Mouse (Mus musculus): Measurements from ENCODE around the gene S100a3.
A peak's percentile ranks its signal among the peaks of the same experiment; 100 is the strongest.

Gene S100a3

GRCm38 (mm10) chr3:90540904-90541303, 19.5 kb upstream of the S100a3 start:
- TF ChIP-seq NANOG (IDR thresholded peaks at IDR 0.05; ENCODE audit: borderline replicate concordance, low read length) (no peak), CTCF (conservative IDR thresholded peaks at IDR 0.05; ENCODE audit: low read length) (no peak), POU5F1 (IDR thresholded peaks at IDR 0.05; ENCODE audit: borderline replicate concordance, low read length) (no peak)
- peaks cover 33% of the 10 kb centered on the region for H3K27me3 ChIP-seq (ENCODE audit: insufficient read depth, low read length)
- peak overlapping the region; percentile 53 for H3K4me3 ChIP-seq (replicated peaks; ENCODE audit: low read length)
- H3K4me1 ChIP-seq (replicated peaks; ENCODE audit: low read depth, low read length), result peaks cover 57% of the 10 kb centered on the region
- H3K36me3 ChIP-seq (ENCODE audit: insufficient read depth, low read length), result no peaks in the 10 kb centered on the region
- H3K9me3 ChIP-seq (ENCODE audit: low read length), result no peaks in the 10 kb centered on the region

GRCm38 (mm10) chr3:90549676-90550420, 10.5 kb upstream of the S100a3 start:
- no peaks in the 10 kb centered on the region for H3K36me3 ChIP-seq (ENCODE audit: insufficient read depth, low read length)
- peaks cover 8% of the 10 kb centered on the region; the same call in 1 of the 2 replicates for H3K4me1 ChIP-seq (replicated peaks; ENCODE audit: low read depth, low read length)
- TF ChIP-seq POU5F1 (IDR thresholded peaks at IDR 0.05; ENCODE audit: borderline replicate concordance, low read length) (no peak), CTCF (conservative IDR thresholded peaks at IDR 0.05; ENCODE audit: low read length) (no peak), NANOG (IDR thresholded peaks at IDR 0.05; ENCODE audit: borderline replicate concordance, low read length) (no peak)
- H3K4me3 ChIP-seq (replicated peaks; ENCODE audit: low read length), result no peak overlapping the region
- no peaks in the 10 kb centered on the region for H3K9me3 ChIP-seq (ENCODE audit: low read length)
- peaks cover 2% of the 10 kb centered on the region; the same call in 1 of the 2 replicates for H3K27me3 ChIP-seq (ENCODE audit: insufficient read depth, low read length)

GRCm38 (mm10) chr3:90550421-90550790, 10.0 kb upstream of the S100a3 start:
- TF ChIP-seq CTCF (conservative IDR thresholded peaks at IDR 0.05; ENCODE audit: low read length), result no peak
- no peak for TF ChIP-seq NANOG (IDR thresholded peaks at IDR 0.05; ENCODE audit: borderline replicate concordance, low read length)
- TF ChIP-seq POU5F1 (IDR thresholded peaks at IDR 0.05; ENCODE audit: borderline replicate concordance, low read length), result no peak
- H3K4me1 ChIP-seq (replicated peaks; ENCODE audit: low read depth, low read length), result peaks cover 8% of the 10 kb centered on the region; the same call in 1 of the 2 replicates
- H3K9me3 ChIP-seq (ENCODE audit: low read length), result no peaks in the 10 kb centered on the region
- H3K36me3 ChIP-seq (ENCODE audit: insufficient read depth, low read length), result no peaks in the 10 kb centered on the region
- H3K27me3 ChIP-seq (ENCODE audit: insufficient read depth, low read length), result no peaks in the 10 kb centered on the region
- H3K4me3 ChIP-seq (replicated peaks; ENCODE audit: low read length), result no peak overlapping the region

GRCm38 (mm10) chr3:90552231-90552630, 8.1 kb upstream of the S100a3 start:
- Histone ChIP-seq H3K27me3 (ENCODE audit: insufficient read depth, low read length) (no peaks in the 10 kb centered on the region), H3K36me3 (ENCODE audit: insufficient read depth, low read length) (no peaks in the 10 kb centered on the region), H3K4me3 (replicated peaks; ENCODE audit: low read length) (no peak overlapping the region), H3K9me3 (ENCODE audit: low read length) (no peaks in the 10 kb centered on the region), H3K4me1 (replicated peaks; ENCODE audit: low read depth, low read length) (peaks cover 14% of the 10 kb centered on the region)
- TF ChIP-seq POU5F1 (IDR thresholded peaks at IDR 0.05; ENCODE audit: borderline replicate concordance, low read length) (no peak), CTCF (conservative IDR thresholded peaks at IDR 0.05; ENCODE audit: low read length) (no peak), NANOG (IDR thresholded peaks at IDR 0.05; ENCODE audit: borderline replicate concordance, low read length) (no peak)

GRCm38 (mm10) chr3:90555954-90556353, 4.4 kb upstream of the S100a3 start:
- H3K4me1 ChIP-seq (replicated peaks; ENCODE audit: low read depth, low read length), result peaks cover 8% of the 10 kb centered on the region

GRCm38 (mm10) chr3:90574691-90575090, 14.3 kb downstream of the S100a3 start:
- H3K4me1 ChIP-seq (replicated peaks; ENCODE audit: low read depth, low read length), result no peaks in the 10 kb centered on the region
- no peaks in the 10 kb centered on the region for H3K36me3 ChIP-seq (ENCODE audit: insufficient read depth, low read length)
- H3K4me3 ChIP-seq (replicated peaks; ENCODE audit: low read length), result no peak overlapping the region
- no peaks in the 10 kb centered on the region for H3K9me3 ChIP-seq (ENCODE audit: low read length)
- TF ChIP-seq NANOG (IDR thresholded peaks at IDR 0.05; ENCODE audit: borderline replicate concordance, low read length) (no peak), CTCF (conservative IDR thresholded peaks at IDR 0.05; ENCODE audit: low read length) (no peak), POU5F1 (IDR thresholded peaks at IDR 0.05; ENCODE audit: borderline replicate concordance, low read length) (no peak)
- 0 out of 2 replicates have a peak, but pooled peaks cover 1% of the 10 kb centered on the region for H3K27me3 ChIP-seq (ENCODE audit: insufficient read depth, low read length)

More at GRCm38 (mm10) chr3:90555954-90556353, 4.4 kb upstream of the S100a3 start:
- H3K9me3 ChIP-seq (ENCODE audit: low read length), result no peaks in the 10 kb centered on the region
- no peak for TF ChIP-seq POU5F1 (IDR thresholded peaks at IDR 0.05; ENCODE audit: borderline replicate concordance, low read length)
- TF ChIP-seq NANOG (IDR thresholded peaks at IDR 0.05; ENCODE audit: borderline replicate concordance, low read length), result no peak
- TF ChIP-seq CTCF (conservative IDR thresholded peaks at IDR 0.05; ENCODE audit: low read length), result no peak
- no peaks in the 10 kb centered on the region for H3K27me3 ChIP-seq (ENCODE audit: insufficient read depth, low read length)
- H3K36me3 ChIP-seq (ENCODE audit: insufficient read depth, low read length), result no peaks in the 10 kb centered on the region
- no peak overlapping the region for H3K4me3 ChIP-seq (replicated peaks; ENCODE audit: low read length)

GRCm38 (mm10) chr3:90575320-90575719, 14.9 kb downstream of the S100a3 start:
- TF ChIP-seq NANOG (IDR thresholded peaks at IDR 0.05; ENCODE audit: borderline replicate concordance, low read length) (no peak), CTCF (conservative IDR thresholded peaks at IDR 0.05; ENCODE audit: low read length) (no peak), POU5F1 (IDR thresholded peaks at IDR 0.05; ENCODE audit: borderline replicate concordance, low read length) (no peak)
- Histone ChIP-seq H3K4me3 (replicated peaks; ENCODE audit: low read length) (no peak overlapping the region), H3K9me3 (ENCODE audit: low read length) (no peaks in the 10 kb centered on the region), H3K36me3 (ENCODE audit: insufficient read depth, low read length) (no peaks in the 10 kb centered on the region), H3K27me3 (ENCODE audit: insufficient read depth, low read length) (0 out of 2 replicates have a peak, but pooled peaks cover 1% of the 10 kb centered on the region), H3K4me1 (replicated peaks; ENCODE audit: low read depth, low read length) (no peaks in the 10 kb centered on the region)

GRCm38 (mm10) chr3:90576351-90577001, 16.1 kb downstream of the S100a3 start:
- Histone ChIP-seq H3K36me3 (ENCODE audit: insufficient read depth, low read length) (no peaks in the 10 kb centered on the region), H3K9me3 (ENCODE audit: low read length) (no peaks in the 10 kb centered on the region), H3K4me3 (replicated peaks; ENCODE audit: low read length) (no peak overlapping the region), H3K27me3 (ENCODE audit: insufficient read depth, low read length) (0 out of 2 replicates have a peak, but pooled peaks cover 1% of the 10 kb centered on the region), H3K4me1 (replicated peaks; ENCODE audit: low read depth, low read length) (no peaks in the 10 kb centered on the region)
- TF ChIP-seq CTCF (conservative IDR thresholded peaks at IDR 0.05; ENCODE audit: low read length) (no peak), NANOG (IDR thresholded peaks at IDR 0.05; ENCODE audit: borderline replicate concordance, low read length) (no peak), POU5F1 (IDR thresholded peaks at IDR 0.05; ENCODE audit: borderline replicate concordance, low read length) (no peak)
